Mouse (Mus musculus) hindbrain, embryonic 15.5 days (tissue): ENCODE data around the gene Asphd1. TPM values are rescaled to one million over a fixed set of nuclear protein-coding genes. Genes with fewer than 3 reads are reported as not detected.

Source experiments
- ATAC-seq: fragments of 200-750 bp; cut with Nextera tagmentation; 2 replicates; pipeline ENCODE4 v1.8.0; 2017; ENCODE audit warnings: low read depth, moderate number of reproducible peaks, moderate TSS enrichment; ENCODE audit not compliant: low FRiP score
- H3K27ac ChIP-seq: fragments of 300-500 bp; sonication (generic); replicated peaks from 2 replicates; pipeline ENCODE4 v1.5.1; 2015; ENCODE audit warnings: mild to moderate bottlenecking, inconsistent platforms
- H3K27me3 ChIP-seq: fragments of 300-500 bp; sonication (generic); 2 replicates; pipeline ENCODE4 v1.6.1; 2015; ENCODE audit warnings: control low read depth, inconsistent platforms
- H3K36me3 ChIP-seq: fragments of 300-500 bp; sonication (generic); 2 replicates; pipeline ENCODE4 v1.6.1; 2015; ENCODE audit warnings: control low read depth, inconsistent platforms
- H3K4me1 ChIP-seq: fragments of 300-500 bp; sonication (generic); replicated peaks from 2 replicates; pipeline ENCODE4 v1.6.1; 2015; ENCODE audit warnings: control low read depth, inconsistent platforms
- H3K4me2 ChIP-seq: fragments of 300-500 bp; sonication (generic); 2 replicates; pipeline ENCODE4 v1.6.1; 2015; ENCODE audit warnings: moderate library complexity, mild to moderate bottlenecking, inconsistent platforms
- H3K4me3 ChIP-seq: fragments of 300-500 bp; sonication (generic); 2 replicates; pipeline ENCODE4 v1.5.1; 2015; ENCODE audit warnings: mild to moderate bottlenecking, inconsistent platforms
- H3K9ac ChIP-seq: fragments of 300-500 bp; sonication (generic); 2 replicates; pipeline ENCODE4 v1.6.1; 2015; ENCODE audit warnings: inconsistent platforms
- H3K9me3 ChIP-seq: fragments of 300-500 bp; sonication (generic); 2 replicates; pipeline ENCODE4 v1.6.1; 2016; ENCODE audit warnings: control low read depth, inconsistent platforms
- WGBS: fragments of 180-500 bp; shearing (Covaris S2); methylation state at CpG from one replicate; pipeline ENCODE4 v1.1.7; 2015; 5-methylcytosine and 5-hydroxymethylcytosine counted together
- polyA plus RNA-seq: library from polyadenylated mRNA; unstranded; fragments of >200 nt; fragmentation: Nextera tagmentation; extraction: Ambion mirVana; gene quantifications from 2 replicates; pipeline ENCODE4 v1.2.1, GENCODE M21; 2015

The Asphd1 gene
- 9.8 and 10.1 TPM in 2 replicates for polyA plus RNA-seq

GRCm38 (mm10) chr7:126949403-126949792 lies at the start of gene Asphd1:
Gene Asphd1 (minus strand): TSS chr7:126949582.
- Histone ChIP-seq H3K9me3 (no peaks in the 10 kb centered on the region), H3K9ac (peak within 1 kb of the TSS; percentile 65), H3K27ac (peak within 1 kb of the TSS; percentile 92), H3K4me2 (peak within 1 kb of the TSS; percentile 84), H3K36me3 (peaks cover 17% of the 10 kb centered on the region), H3K4me1 (peaks cover 55% of the 10 kb centered on the region), H3K27me3 (no peaks in the 10 kb centered on the region), H3K4me3 (peak within 1 kb of the TSS; percentile 53)
- peak; percentile 75 for ATAC-seq
- WGBS = under 1% methylated on average over 19 of the region's 21 CpGs

GRCm38 (mm10) chr7:126996449-126996848 lies 47.1 kb upstream of the Asphd1 start:
- Histone ChIP-seq H3K36me3 (peaks cover 4% of the 10 kb centered on the region; the same call in 1 of the 2 replicates), H3K27me3 (no peaks in the 10 kb centered on the region), H3K9ac (no peak overlapping the region), H3K4me1 (no peaks in the 10 kb centered on the region), H3K27ac (no peak overlapping the region), H3K4me3 (no peak overlapping the region), H3K4me2 (no peak overlapping the region), H3K9me3 (no peaks in the 10 kb centered on the region)
- ATAC-seq = no peak
- WGBS = 87% methylated on average over 4 of the region's 4 CpGs

GRCm38 (mm10) chr7:126988816-126989215 lies 39.4 kb upstream of the Asphd1 start:
- ATAC-seq = no peak
- no peaks in the 10 kb centered on the region for H3K9me3 ChIP-seq
- 66% methylated on average over 8 of the region's 8 CpGs for WGBS
- no peak overlapping the region for H3K27ac ChIP-seq
- no peaks in the 10 kb centered on the region for H3K4me1 ChIP-seq
- no peak overlapping the region for H3K4me2 ChIP-seq
- H3K36me3 ChIP-seq = no peaks in the 10 kb centered on the region
- H3K27me3 ChIP-seq = no peaks in the 10 kb centered on the region
- H3K9ac ChIP-seq = no peak overlapping the region
- H3K4me3 ChIP-seq = no peak overlapping the region

GRCm38 (mm10) chr7:126986319-126986718 lies 36.9 kb upstream of the Asphd1 start:
- WGBS = 53% methylated on average over 9 of the region's 9 CpGs
- Histone ChIP-seq H3K9me3 (no peaks in the 10 kb centered on the region), H3K4me3 (no peak overlapping the region), H3K9ac (no peak overlapping the region), H3K4me2 (no peak overlapping the region), H3K27ac (no peak overlapping the region), H3K4me1 (no peaks in the 10 kb centered on the region), H3K27me3 (no peaks in the 10 kb centered on the region), H3K36me3 (0 out of 2 replicates have a peak, but pooled peaks cover 1% of the 10 kb centered on the region)
- ATAC-seq = no peak

- H3K4me1 ChIP-seq = no peaks in the 10 kb centered on the region
- no peak overlapping the region for H3K4me3 ChIP-seq
- no peak for ATAC-seq
- no peak overlapping the region for H3K4me2 ChIP-seq
- WGBS = 65% methylated on average over 10 of the region's 10 CpGs
- H3K36me3 ChIP-seq = peaks cover 12% of the 10 kb centered on the region; the same call in 1 of the 2 replicates
- no peaks in the 10 kb centered on the region for H3K27me3 ChIP-seq
- no peaks in the 10 kb centered on the region for H3K9me3 ChIP-seq
- no peak overlapping the region for H3K27ac ChIP-seq
- H3K9ac ChIP-seq = no peak overlapping the region
These were observed 35.5 kb upstream of the Asphd1 start for GRCm38 (mm10) chr7:126984667-126985444.

GRCm38 (mm10) chr7:126983113-126983512 lies 33.7 kb upstream of the Asphd1 start:
- Histone ChIP-seq H3K27me3 (no peaks in the 10 kb centered on the region), H3K4me2 (no peak overlapping the region), H3K4me3 (no peak overlapping the region), H3K27ac (no peak overlapping the region), H3K9ac (no peak overlapping the region), H3K36me3 (peaks cover 23% of the 10 kb centered on the region; the same call in 1 of the 2 replicates), H3K4me1 (no peaks in the 10 kb centered on the region), H3K9me3 (no peaks in the 10 kb centered on the region)
- WGBS = 87% methylated on average over 7 of the region's 7 CpGs
- no peak for ATAC-seq

- Histone ChIP-seq H3K36me3 (peaks cover 23% of the 10 kb centered on the region; the same call in 1 of the 2 replicates), H3K4me3 (no peak overlapping the region), H3K4me2 (no peak overlapping the region), H3K27ac (no peak overlapping the region), H3K4me1 (peaks cover 10% of the 10 kb centered on the region), H3K27me3 (no peaks in the 10 kb centered on the region), H3K9ac (no peak overlapping the region), H3K9me3 (no peaks in the 10 kb centered on the region)
- WGBS = 87% methylated on average over 4 of the region's 4 CpGs
- no peak for ATAC-seq
These were observed 32.7 kb upstream of the Asphd1 start for GRCm38 (mm10) chr7:126982054-126982453.

- 94% methylated on average over 2 of the region's 2 CpGs for WGBS
- peaks cover 12% of the 10 kb centered on the region for H3K4me1 ChIP-seq
- H3K36me3 ChIP-seq = peaks cover 23% of the 10 kb centered on the region; the same call in 1 of the 2 replicates
- H3K9me3 ChIP-seq = no peaks in the 10 kb centered on the region
- ATAC-seq = no peak
- no peak overlapping the region for H3K9ac ChIP-seq
- H3K4me3 ChIP-seq = no peak overlapping the region
- no peak overlapping the region for H3K27ac ChIP-seq
- H3K27me3 ChIP-seq = no peaks in the 10 kb centered on the region
- H3K4me2 ChIP-seq = no peak overlapping the region
These were observed 32.2 kb upstream of the Asphd1 start for GRCm38 (mm10) chr7:126981601-126982000.

GRCm38 (mm10) chr7:126978841-126979240 lies 29.5 kb upstream of the Asphd1 start:
- WGBS = 87% methylated on average over 6 of the region's 6 CpGs
- Histone ChIP-seq H3K27me3 (no peaks in the 10 kb centered on the region), H3K36me3 (peaks cover 23% of the 10 kb centered on the region; the same call in 1 of the 2 replicates), H3K9ac (no peak overlapping the region), H3K4me3 (no peak overlapping the region), H3K4me2 (no peak overlapping the region), H3K27ac (no peak overlapping the region), H3K9me3 (no peaks in the 10 kb centered on the region), H3K4me1 (peaks cover 16% of the 10 kb centered on the region)
- ATAC-seq = no peak

GRCm38 (mm10) chr7:126976878-126977459 lies 27.6 kb upstream of the Asphd1 start:
- Histone ChIP-seq H3K4me2 (peak overlapping the region; percentile 71), H3K27me3 (no peaks in the 10 kb centered on the region), H3K9me3 (no peaks in the 10 kb centered on the region), H3K4me1 (peaks cover 16% of the 10 kb centered on the region), H3K4me3 (peak overlapping the region; percentile 99), H3K27ac (peak overlapping the region; percentile 99), H3K36me3 (peaks cover 27% of the 10 kb centered on the region), H3K9ac (peak overlapping the region; percentile 100)
- ATAC-seq = no peak
- 30% methylated on average over 14 of the region's 14 CpGs for whole genome bisulfite sequencing

GRCm38 (mm10) chr7:126975950-126976866 lies 26.8 kb upstream of the Asphd1 start, which contains the start of gene Cdiptos:
Gene Cdiptos (minus strand): TSS chr7:126976098.
- under 1% methylated on average over 55 of the region's 55 CpGs for WGBS
- peaks cover 16% of the 10 kb centered on the region for H3K4me1 ChIP-seq
- H3K4me3 ChIP-seq = peak within 1 kb of the TSS; percentile 99
- peak; percentile 95 for ATAC-seq
- H3K9me3 ChIP-seq = no peaks in the 10 kb centered on the region
- peak within 1 kb of the TSS; percentile 100 for H3K9ac ChIP-seq
- no peaks in the 10 kb centered on the region for H3K27me3 ChIP-seq
- peak within 1 kb of the TSS; percentile 99 for H3K27ac ChIP-seq
- peak within 1 kb of the TSS; percentile 71 for H3K4me2 ChIP-seq
- H3K36me3 ChIP-seq = peaks cover 33% of the 10 kb centered on the region

- ATAC-seq = no peak
- peak within 1 kb of the TSS; percentile 99 for H3K27ac ChIP-seq
- peak within 1 kb of the TSS; percentile 71 for H3K4me2 ChIP-seq
- no peaks in the 10 kb centered on the region for H3K9me3 ChIP-seq
- peaks cover 16% of the 10 kb centered on the region for H3K4me1 ChIP-seq
- H3K27me3 ChIP-seq = no peaks in the 10 kb centered on the region
- H3K36me3 ChIP-seq = peaks cover 33% of the 10 kb centered on the region
- peak within 1 kb of the TSS; percentile 100 for H3K9ac ChIP-seq
- H3K4me3 ChIP-seq = peak within 1 kb of the TSS; percentile 99
- 15% methylated on average over 1 of the region's 1 CpGs for WGBS
These were observed 26.3 kb upstream of the Asphd1 start, which contains the start of gene Cdipt for GRCm38 (mm10) chr7:126975893-126975949. Gene Cdipt (plus strand): TSS chr7:126975914.
